ENCODE assay signal across 8 mouse cellular contexts in the genomic region with DNA sequence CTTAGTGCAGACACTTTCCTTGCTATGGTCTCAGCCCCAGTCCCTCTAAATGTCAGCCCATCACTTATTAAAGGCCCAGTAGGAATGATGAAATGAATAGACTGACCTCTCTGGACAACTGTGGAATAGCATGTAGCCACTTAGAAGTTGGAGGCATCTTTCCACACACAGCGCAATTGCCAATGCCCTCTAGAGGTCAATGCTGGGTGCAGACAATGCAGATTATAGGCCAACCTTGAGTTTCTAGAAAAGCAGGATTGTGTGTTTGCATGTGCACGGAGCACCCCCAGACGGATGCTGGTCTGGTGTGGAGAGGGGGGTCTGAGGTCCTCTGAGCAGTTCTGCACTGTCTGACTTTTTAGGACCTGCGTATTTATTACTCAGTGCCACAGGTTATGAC. TPM values are rescaled to one million over a fixed set of nuclear protein-coding genes. Genes with fewer than 3 reads are reported as not detected.
DNase-seq lines count a peak whose midpoint lies in the region; ATAC-seq and TF ChIP-seq lines count a peak whose summit lies in the region.

No protein-coding gene starts in this region.

- H3K4me2 ChIP-seq in heart, embryonic 12.5 days, result no peak overlapping the region
- no peak overlapping the region for H3K4me2 ChIP-seq in heart, embryonic 11.5 days

- peaks cover 3% of the 10 kb centered on the region; the same call in 1 of the 2 replicates for H3K9me3 ChIP-seq in heart, embryonic 12.5 days (replicated peaks)
- no peaks in the 10 kb centered on the region for H3K9me3 ChIP-seq in heart, embryonic 11.5 days (replicated peaks; ENCODE audit: control insufficient read depth, low read length)

- H3K9ac ChIP-seq in heart, embryonic 12.5 days, result no peak overlapping the region
- no peak overlapping the region for H3K9ac ChIP-seq in heart, embryonic 11.5 days (ENCODE audit: low read depth, low read length)

- CTCF ChIA-PET in Patski (lab: Charles Lee), result interaction anchor here (1.4 to 7.5 kb wide), 5 partner anchors 11 to 147 kb away, joined by 4 to 57 read pairs (median 8); no protein-coding TSS in a partner anchor

- H3K27me3 ChIP-seq in heart, embryonic 12.5 days (replicated peaks), result no peaks in the 10 kb centered on the region
- no peaks in the 10 kb centered on the region for H3K27me3 ChIP-seq in Patski
- H3K27me3 ChIP-seq in splenic B cell, adult 2 months (ENCODE audit: control insufficient read depth, insufficient read depth, low read length, poor library complexity, severe bottlenecking), result no peaks in the 10 kb centered on the region
- H3K27me3 ChIP-seq in heart, embryonic 11.5 days (ENCODE audit: control insufficient read depth, insufficient read depth, low read length), result no peaks in the 10 kb centered on the region

- no peak for DNase-seq in heart, adult 11 months
- DNase-seq in A20 (ENCODE audit: low read depth, low spot score) (peak; percentile 64), Patski (ENCODE audit: low read depth, low spot score) (no peak)
- peak; percentile 79 for DNase-seq in induced T-regulatory cell, adult 2 months (ENCODE audit: low read depth)
- DNase-seq in splenic B cell, adult 2 months (ENCODE audit: low read depth, low spot score), result peak; percentile 78
- no peak for DNase-seq in urinary bladder, postnatal 36 days (ENCODE audit: low spot score in 2 of 2)

- 63% methylated on average over 4 of the region's 4 CpGs for WGBS in heart, embryonic 12.5 days
- WGBS in heart, embryonic 11.5 days (ENCODE audit: insufficient replicate concordance), result 65% methylated on average over 4 of the region's 4 CpGs

- 0 out of 2 replicates have a peak, but pooled peaks have one; percentile 4 for ATAC-seq in heart, embryonic 12.5 days (ENCODE audit: insufficient number of reproducible peaks, low FRiP score)
- ATAC-seq in Patski, result peak; percentile 18
- ATAC-seq in heart, embryonic 11.5 days (replicated peaks; ENCODE audit: insufficient number of reproducible peaks, low FRiP score, low TSS enrichment), result no peak

- POLR2A ChIA-PET in Patski (lab: Charles Lee), result no interaction called here

- in situ Hi-C loops in Patski (cut with MboI; ENCODE audit: low pct_unique_long_range_greater_than_20kb), result loop anchor here (5.0 to 10.0 kb wide), 3 partner anchors 36 to 311 kb away; no protein-coding TSS in a partner anchor

- no peak overlapping the region for H3K4me3 ChIP-seq in heart, embryonic 12.5 days
- H3K4me3 ChIP-seq in heart, embryonic 11.5 days (ENCODE audit: low read depth, low read length), result no peak overlapping the region

- H3K27ac ChIP-seq in heart, embryonic 12.5 days (ENCODE audit: poor library complexity, severe bottlenecking), result no peak overlapping the region
- no peak overlapping the region for H3K27ac ChIP-seq in heart, embryonic 11.5 days (ENCODE audit: low read depth, low read length)

- peaks cover 18% of the 10 kb centered on the region for H3K36me3 ChIP-seq in heart, embryonic 12.5 days
- no peaks in the 10 kb centered on the region; the same call in 1 of the 2 replicates for H3K36me3 ChIP-seq in splenic B cell, adult 2 months (ENCODE audit: control insufficient read depth, insufficient read depth, low read length, poor library complexity, severe bottlenecking)
- no peaks in the 10 kb centered on the region; the same call in 1 of the 2 replicates for H3K36me3 ChIP-seq in heart, embryonic 11.5 days (ENCODE audit: control insufficient read depth, insufficient read depth, low read length)

- peaks cover 30% of the 10 kb centered on the region for H3K4me1 ChIP-seq in heart, embryonic 12.5 days (replicated peaks)
- H3K4me1 ChIP-seq in heart, embryonic 11.5 days (ENCODE audit: control insufficient read depth, insufficient read depth, low read length), result peaks cover 15% of the 10 kb centered on the region

- peak; percentile 77 for TF ChIP-seq CTCF in Patski (IDR thresholded peaks at IDR 0.05)

RNA-seq across cellular contexts. Expression of a gene that starts 33.7 kb away (rescaled TPM):
- 34.2 and 35.3 TPM in 2 replicates for polyA plus RNA-seq in heart, embryonic 12.5 days (2016; fragmentation: Nextera tagmentation; extraction: Ambion mirVana)
- polyA plus RNA-seq in Patski (2021), result 18.3 TPM
- 40.0 and 41.6 TPM in 2 replicates for polyA plus RNA-seq in heart, embryonic 11.5 days (2014; fragmentation: Nextera tagmentation; extraction: Ambion mirVana)

RNA-seq across cellular contexts. Expression of a gene that starts 39.4 kb away (rescaled TPM):
- polyA plus RNA-seq in heart, embryonic 12.5 days (2016; fragmentation: Nextera tagmentation; extraction: Ambion mirVana), result 6.2 TPM in 2 replicates
- polyA plus RNA-seq in Patski (2021), result 37.3 TPM
- polyA plus RNA-seq in heart, embryonic 11.5 days (2014; fragmentation: Nextera tagmentation; extraction: Ambion mirVana), result 6.9 and 10.1 TPM in 2 replicates

Comparison
In these comparisons a context has a peak if more than half of its experiments do, and no peak if none do; other contexts are left out.
1. DNase-seq: peak in A20 (single experiment), induced T-regulatory cell, adult 2 months (single experiment) and splenic B cell, adult 2 months (single experiment); none in heart, adult 11 months (single experiment), Patski (single experiment) and urinary bladder, postnatal 36 days (0 of 2).